Mouse (Mus musculus) liver, embryonic 12.5 days (tissue): Measurements from ENCODE around the gene Tubb4a. TPM values are rescaled to one million over a fixed set of nuclear protein-coding genes. Genes with fewer than 3 reads are reported as not detected.
"Not testable (repeated sequence)": the region's sequence is repeated elsewhere in the genome, so short reads cannot be mapped to it uniquely, and the experiment has no call there.

Source experiments
- ATAC-seq: fragments of 200-750 bp; cut with Nextera tagmentation; 2 replicates; pipeline ENCODE4 v1.8.0; 2017; ENCODE audit warnings: moderate number of reproducible peaks, mild to moderate bottlenecking, moderate library complexity
- H3K27ac ChIP-seq: fragments of 300-500 bp; sonication (generic); 2 replicates; pipeline ENCODE4 v1.5.1; 2016; ENCODE audit warnings: mild to moderate bottlenecking
- H3K27me3 ChIP-seq: fragments of 300-500 bp; sonication (generic); replicated peaks from 2 replicates; pipeline ENCODE4 v1.6.1; 2016; ENCODE audit warnings: mild to moderate bottlenecking, moderate library complexity
- H3K36me3 ChIP-seq: fragments of 300-500 bp; sonication (generic); 2 replicates; pipeline ENCODE4 v1.6.1; 2016; ENCODE audit warnings: mild to moderate bottlenecking, moderate library complexity
- H3K4me1 ChIP-seq: fragments of 300-500 bp; sonication (generic); 2 replicates; pipeline ENCODE4 v1.6.1; 2016
- H3K4me2 ChIP-seq: fragments of 300-500 bp; sonication (generic); 2 replicates; pipeline ENCODE4 v1.6.1; 2016; ENCODE audit warnings: mild to moderate bottlenecking, moderate library complexity
- H3K4me3 ChIP-seq: fragments of 300-500 bp; sonication (generic); 2 replicates; pipeline ENCODE4 v1.5.1; 2016; ENCODE audit warnings: mild to moderate bottlenecking, moderate library complexity
- H3K9ac ChIP-seq: fragments of 300-500 bp; sonication (generic); 2 replicates; pipeline ENCODE4 v1.6.1; 2016; ENCODE audit warnings: mild to moderate bottlenecking, moderate library complexity
- H3K9me3 ChIP-seq: fragments of 300-500 bp; sonication (generic); replicated peaks from 2 replicates; pipeline ENCODE4 v1.6.1; 2016; ENCODE audit warnings: mild to moderate bottlenecking, moderate library complexity
- WGBS: fragments of 180-500 bp; shearing (Covaris S2); methylation state at CpG from one replicate; pipeline ENCODE4 v1.1.7; 2016; ENCODE audit not compliant: insufficient replicate concordance; 5-methylcytosine and 5-hydroxymethylcytosine counted together
- polyA plus RNA-seq: library from polyadenylated mRNA; unstranded; fragments of >200 nt; fragmentation: Nextera tagmentation; extraction: Ambion mirVana; gene quantifications from 2 replicates; pipeline ENCODE4 v1.2.1, GENCODE M21; 2016

Gene Tubb4a
- polyA plus RNA-seq, 1 experiment from 2014 or later, result 1.1 TPM

GRCm38 (mm10) chr17:57066908-57067307 is 20.7 kb downstream of the Tubb4a start:
- H3K9ac ChIP-seq, result no peak overlapping the region
- H3K4me2 ChIP-seq, result peak overlapping the region; percentile 18; the same call in 1 of the 2 replicates
- H3K4me1 ChIP-seq, result peaks cover 28% of the 10 kb centered on the region
- H3K27me3 ChIP-seq, result peaks cover 67% of the 10 kb centered on the region
- no peak overlapping the region for H3K4me3 ChIP-seq
- no peak overlapping the region for H3K27ac ChIP-seq
- no peak for ATAC-seq
- 18% methylated on average over 5 of the region's 5 CpGs for WGBS
- H3K36me3 ChIP-seq, result no peaks in the 10 kb centered on the region
- no peaks in the 10 kb centered on the region for H3K9me3 ChIP-seq

DNA sequence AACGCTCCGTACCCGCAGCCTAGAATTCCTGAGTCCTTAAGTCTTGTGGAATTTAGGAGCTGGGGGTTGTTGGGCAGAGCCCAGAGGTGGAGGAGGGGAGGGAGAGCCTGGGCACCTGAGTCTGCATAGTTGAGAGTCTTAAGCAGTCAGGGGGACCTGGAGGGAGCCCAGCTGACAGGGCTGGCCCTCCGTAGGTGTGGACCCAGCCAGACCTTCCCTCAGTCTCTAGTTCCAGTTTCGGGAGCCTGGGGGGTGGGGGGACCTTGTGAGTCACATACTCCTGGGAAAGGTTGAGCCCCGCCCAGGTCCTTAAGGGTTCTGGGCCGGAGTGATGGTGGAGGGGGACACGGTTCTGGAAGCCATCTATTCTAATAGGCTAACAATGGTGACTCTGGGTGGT is 24.6 kb downstream of the Tubb4a start:
- 29% methylated on average over 8 of the region's 8 CpGs for WGBS
- Histone ChIP-seq H3K4me2 (no peak overlapping the region), H3K4me1 (peaks cover 54% of the 10 kb centered on the region), H3K9ac (no peak overlapping the region), H3K9me3 (no peaks in the 10 kb centered on the region), H3K27me3 (peaks cover 78% of the 10 kb centered on the region), H3K4me3 (no peak overlapping the region; the same call in 1 of the 2 replicates), H3K36me3 (no peaks in the 10 kb centered on the region), H3K27ac (no peak overlapping the region)
- no peak for ATAC-seq

DNA sequence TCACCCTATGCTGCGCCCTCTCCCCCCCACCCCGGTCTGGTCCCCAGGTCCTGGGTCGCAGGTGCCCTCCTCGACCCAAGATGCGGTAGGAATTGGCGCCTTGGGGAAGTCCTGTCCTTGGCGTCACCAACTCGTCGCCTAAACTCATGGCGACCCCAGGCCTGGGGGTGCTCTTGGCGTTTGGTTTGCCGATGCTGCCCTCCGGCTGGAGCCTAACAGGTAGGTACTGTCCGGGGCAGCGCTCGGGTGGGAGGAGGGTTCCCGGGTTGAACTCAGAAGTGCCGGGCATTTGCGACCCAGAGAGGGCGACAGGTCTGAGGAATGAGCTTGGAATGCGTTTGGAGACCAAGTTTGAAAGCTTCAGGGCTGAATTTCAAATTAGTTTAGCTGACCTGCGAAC is 25.0 kb downstream of the Tubb4a start:
- no peak for ATAC-seq
- H3K27me3 ChIP-seq, result peaks cover 78% of the 10 kb centered on the region
- peak overlapping the region; percentile 36; the same call in 1 of the 2 replicates for H3K9ac ChIP-seq
- no peaks in the 10 kb centered on the region for H3K9me3 ChIP-seq
- peaks cover 54% of the 10 kb centered on the region for H3K4me1 ChIP-seq
- WGBS, result 4% methylated on average over 22 of the region's 22 CpGs
- H3K4me3 ChIP-seq, result peak overlapping the region; percentile 50
- no peaks in the 10 kb centered on the region for H3K36me3 ChIP-seq
- H3K4me2 ChIP-seq, result peak overlapping the region; percentile 71
- H3K27ac ChIP-seq, result no peak overlapping the region

- peak overlapping the region; percentile 50 for H3K4me3 ChIP-seq
- H3K27ac ChIP-seq, result no peak overlapping the region
- H3K4me1 ChIP-seq, result peaks cover 50% of the 10 kb centered on the region
- H3K9me3 ChIP-seq, result no peaks in the 10 kb centered on the region
- under 1% methylated on average over 39 of the region's 39 CpGs for WGBS
- H3K9ac ChIP-seq, result peak overlapping the region; percentile 36
- H3K27me3 ChIP-seq, result peaks cover 74% of the 10 kb centered on the region
- ATAC-seq, result no peak
- H3K36me3 ChIP-seq, result no peaks in the 10 kb centered on the region
- peak overlapping the region; percentile 71 for H3K4me2 ChIP-seq
Measured at GRCm38 (mm10) chr17:57062011-57062521, 25.5 kb downstream of the Tubb4a start.

GRCm38 (mm10) chr17:57061069-57061468 is 26.5 kb downstream of the Tubb4a start:
- H3K4me3 ChIP-seq, result peak overlapping the region; percentile 69; the same call in 1 of the 2 replicates
- WGBS, result 33% methylated on average over 10 of the region's 10 CpGs
- no peak overlapping the region for H3K27ac ChIP-seq
- H3K36me3 ChIP-seq, result no peaks in the 10 kb centered on the region
- H3K27me3 ChIP-seq, result peaks cover 74% of the 10 kb centered on the region
- peaks cover 43% of the 10 kb centered on the region for H3K4me1 ChIP-seq
- peak overlapping the region; percentile 98 for H3K4me2 ChIP-seq
- H3K9me3 ChIP-seq, result no peaks in the 10 kb centered on the region
- no peak for ATAC-seq
- H3K9ac ChIP-seq, result no peak overlapping the region

- H3K27ac ChIP-seq, result peak overlapping the region; percentile 15
- H3K36me3 ChIP-seq, result no peaks in the 10 kb centered on the region
- H3K9me3 ChIP-seq, result no peaks in the 10 kb centered on the region
- H3K9ac ChIP-seq, result peak overlapping the region; percentile 75
- H3K27me3 ChIP-seq, result peaks cover 71% of the 10 kb centered on the region
- WGBS, result under 1% methylated on average over 44 of the region's 44 CpGs
- H3K4me3 ChIP-seq, result peak overlapping the region; percentile 69
- peak; percentile 79 for ATAC-seq
- H3K4me2 ChIP-seq, result peak overlapping the region; percentile 98
- H3K4me1 ChIP-seq, result peaks cover 43% of the 10 kb centered on the region
Measured at GRCm38 (mm10) chr17:57060231-57060801, 27.3 kb downstream of the Tubb4a start.

DNA sequence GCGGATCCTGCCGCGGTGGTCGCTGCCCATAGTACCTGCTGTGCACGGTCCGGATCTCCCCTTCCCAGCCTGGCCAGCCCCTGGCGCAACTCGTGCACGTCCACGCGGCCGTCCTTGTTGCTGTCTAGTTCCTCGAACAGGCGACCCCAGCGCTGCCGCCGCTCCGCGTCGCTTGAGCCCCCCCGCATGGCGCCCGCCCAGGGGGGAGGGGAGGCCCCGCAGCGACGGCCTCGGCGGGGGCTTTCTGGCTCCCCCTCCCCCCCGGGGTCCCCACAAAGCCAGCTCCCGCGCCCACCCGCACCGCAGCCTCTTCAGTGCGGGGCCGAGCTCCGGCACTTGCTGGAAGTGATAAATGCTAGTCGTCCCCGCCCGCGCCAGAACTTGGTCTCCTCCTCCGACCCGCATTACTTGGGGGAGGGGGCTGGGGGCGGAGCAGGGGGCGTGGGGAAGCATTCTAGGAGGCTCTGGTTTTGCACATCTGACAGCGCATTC is 28.1 kb downstream of the Tubb4a start, which contains the start of gene Slc25a23:
Slc25a23 (minus strand) TSS at position 378 of the 492 bp plus-strand sequence.
- Histone ChIP-seq H3K4me3 (peak within 1 kb of the TSS; percentile 69), H3K9me3 (no peaks in the 10 kb centered on the region), H3K27ac (peak within 1 kb of the TSS; percentile 51), H3K27me3 (peaks cover 63% of the 10 kb centered on the region), H3K36me3 (peaks cover 4% of the 10 kb centered on the region), H3K9ac (peak within 1 kb of the TSS; percentile 75), H3K4me1 (peaks cover 43% of the 10 kb centered on the region), H3K4me2 (peak within 1 kb of the TSS; percentile 98)
- 0 out of 2 replicates have a peak, but pooled peaks have one; percentile 22 for ATAC-seq
- WGBS, result under 1% methylated on average over 44 of the region's 45 CpGs

DNA sequence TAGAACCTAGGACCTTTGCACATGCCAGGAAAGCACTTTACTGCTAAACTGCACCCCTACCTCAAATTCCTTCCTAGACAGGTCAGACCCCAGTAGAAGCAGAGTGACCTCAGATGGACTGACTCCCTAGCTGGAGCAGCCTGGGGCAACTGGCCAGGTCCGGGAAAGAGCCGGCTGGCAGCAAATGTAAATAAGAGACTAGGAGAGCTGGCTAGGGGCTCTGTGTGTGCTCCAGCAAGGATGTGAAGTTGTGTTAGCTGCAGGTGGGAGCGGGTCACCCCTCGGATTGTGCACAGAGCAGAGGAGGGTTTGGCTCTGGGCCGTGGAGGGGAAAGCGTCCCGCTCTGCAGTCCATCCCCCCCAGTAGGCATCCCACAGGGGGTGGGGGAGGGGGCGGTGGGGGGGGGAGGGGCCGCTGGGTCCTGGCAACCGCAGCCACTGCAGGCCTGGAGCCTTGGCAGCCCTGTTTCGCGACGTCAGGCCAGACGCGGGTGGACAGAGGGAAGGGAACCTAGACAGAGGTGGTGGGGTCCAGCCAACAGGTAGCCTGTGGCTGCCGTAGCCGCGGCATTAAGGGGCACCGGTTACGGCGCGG is 28.6 kb downstream of the Tubb4a start, which contains the start of gene Crb3:
Crb3 (plus strand) TSS at position 215 of the 595 bp plus-strand sequence.
- Histone ChIP-seq H3K27me3 (peaks cover 57% of the 10 kb centered on the region), H3K4me2 (peak within 1 kb of the TSS; percentile 98), H3K36me3 (peaks cover 8% of the 10 kb centered on the region), H3K27ac (peak within 1 kb of the TSS; percentile 51), H3K9ac (peak within 1 kb of the TSS; percentile 75), H3K9me3 (no peaks in the 10 kb centered on the region), H3K4me1 (peaks cover 43% of the 10 kb centered on the region), H3K4me3 (peak within 1 kb of the TSS; percentile 69)
- ATAC-seq, result 0 out of 2 replicates have a peak, but pooled peaks have one; percentile 1
- 6% methylated on average over 14 of the region's 22 CpGs for WGBS

GRCm38 (mm10) chr17:57056246-57056645 is 31.3 kb downstream of the Tubb4a start:
- H3K4me2 ChIP-seq, result no peak overlapping the region
- ATAC-seq, result no peak
- no peak overlapping the region for H3K4me3 ChIP-seq
- no peaks in the 10 kb centered on the region for H3K9me3 ChIP-seq
- H3K27ac ChIP-seq, result no peak overlapping the region
- H3K4me1 ChIP-seq, result peaks cover 31% of the 10 kb centered on the region
- H3K36me3 ChIP-seq, result peaks cover 23% of the 10 kb centered on the region
- peaks cover 31% of the 10 kb centered on the region for H3K27me3 ChIP-seq
- no peak overlapping the region for H3K9ac ChIP-seq
- WGBS, result 60% methylated on average over 3 of the region's 3 CpGs

DNA sequence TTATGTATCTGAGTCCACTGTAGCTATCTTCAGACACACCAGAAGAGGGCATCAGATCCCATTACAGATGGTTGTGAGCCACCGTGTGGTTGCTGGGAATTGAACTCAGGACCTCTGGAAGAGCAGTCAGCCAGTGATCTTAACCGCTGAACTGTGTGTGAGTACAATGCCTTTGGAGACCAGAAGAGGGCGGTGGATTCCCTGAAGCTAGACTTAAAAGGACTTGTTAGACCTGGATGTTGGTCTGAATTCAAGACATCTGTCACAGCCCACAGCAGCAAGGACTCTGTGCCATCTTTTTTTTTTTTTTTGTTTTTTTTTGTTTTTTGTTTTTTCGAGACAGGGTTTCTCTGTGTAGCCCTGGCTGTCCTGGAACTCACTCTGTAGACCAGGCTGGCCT is 35.9 kb downstream of the Tubb4a start:
- ATAC-seq, result not testable (repeated sequence)
- WGBS, result 59% methylated on average over 4 of the region's 4 CpGs

GRCm38 (mm10) chr17:57048816-57049215 is 38.8 kb downstream of the Tubb4a start:
- WGBS, result 77% methylated on average over 3 of the region's 3 CpGs
- H3K4me1 ChIP-seq, result 0 out of 2 replicates have a peak, but pooled peaks cover 3% of the 10 kb centered on the region
- peaks cover 27% of the 10 kb centered on the region; the same call in 1 of the 2 replicates for H3K36me3 ChIP-seq
- H3K4me2 ChIP-seq, result no peak overlapping the region
- H3K9ac ChIP-seq, result no peak overlapping the region
- H3K27ac ChIP-seq, result no peak overlapping the region
- no peak for ATAC-seq
- no peak overlapping the region for H3K4me3 ChIP-seq
- H3K27me3 ChIP-seq, result 0 out of 2 replicates have a peak, but pooled peaks cover 7% of the 10 kb centered on the region
- H3K9me3 ChIP-seq, result no peaks in the 10 kb centered on the region

More for the DNA sequence above, 35.9 kb downstream of the Tubb4a start:
- H3K27ac ChIP-seq, H3K4me1 ChIP-seq, H3K4me3 ChIP-seq, H3K27me3 ChIP-seq, H3K4me2 ChIP-seq, H3K9ac ChIP-seq, H3K9me3 ChIP-seq: not testable (repeated sequence)
- H3K36me3 ChIP-seq, result peaks cover 35% of the 10 kb centered on the region

- 0 out of 2 replicates have a peak, but pooled peaks cover 3% of the 10 kb centered on the region for H3K4me1 ChIP-seq
- no peak overlapping the region for H3K9ac ChIP-seq
- peaks cover 16% of the 10 kb centered on the region; the same call in 1 of the 2 replicates for H3K36me3 ChIP-seq
- no peaks in the 10 kb centered on the region for H3K9me3 ChIP-seq
- H3K27me3 ChIP-seq, result 0 out of 2 replicates have a peak, but pooled peaks cover 7% of the 10 kb centered on the region
- WGBS, result 52% methylated on average over 5 of the region's 5 CpGs
- no peak overlapping the region for H3K4me3 ChIP-seq
- peak; percentile 45; the same call in 1 of the 2 replicates for ATAC-seq
- H3K27ac ChIP-seq, result no peak overlapping the region
- no peak overlapping the region for H3K4me2 ChIP-seq
Measured at GRCm38 (mm10) chr17:57047406-57047805, 40.2 kb downstream of the Tubb4a start.
